Comparison of ENCODE assay signal across 21 mouse cellular contexts in genomic region chr10:26791810-26792209, GRCm38 (mm10). TPM values are rescaled to one million over a fixed set of nuclear protein-coding genes. Genes with fewer than 3 reads are reported as not detected.
DNase-seq lines count a peak whose midpoint lies in the region; ATAC-seq and TF ChIP-seq lines count a peak whose summit lies in the region.
"Had no signal": no experiment of that assay in that cellular context is flagged by ENCODE, and none has a peak within 500 bp of the region (broad histone marks: within the 10 kb centered on the region; RNA-seq: fewer than 3 reads in every experiment).

No protein-coding gene starts in this region.

- H3K4me2 ChIP-seq in heart, postnatal 0 days (ENCODE audit: low read depth, low read length): no peak overlapping the region
- H3K4me2 ChIP-seq: embryonic facial prominence, embryonic 13.5 days; forebrain, embryonic 12.5 days; heart, embryonic 12.5 days; hindbrain, embryonic 14.5 days; intestine, embryonic 15.5 days had no signal

- no peaks in the 10 kb centered on the region for H3K9me3 ChIP-seq in heart, postnatal 0 days (replicated peaks; ENCODE audit: control insufficient read depth, low read length)
- H3K9me3 ChIP-seq: embryonic facial prominence, embryonic 13.5 days; forebrain, embryonic 12.5 days; heart, embryonic 12.5 days; hindbrain, embryonic 10.5 days; intestine, embryonic 15.5 days had no signal

- no peak overlapping the region for H3K9ac ChIP-seq in heart, postnatal 0 days (replicated peaks; ENCODE audit: low read depth, low read length)
- H3K9ac ChIP-seq: embryonic facial prominence, embryonic 13.5 days; forebrain, embryonic 12.5 days; heart, embryonic 12.5 days; hindbrain, embryonic 14.5 days; intestine, embryonic 15.5 days had no signal

- DNase-seq in heart, postnatal 0 days (ENCODE audit: low spot score): no peak
- DNase-seq in heart, postnatal 36 days: no peak
- no peak for DNase-seq in spleen, postnatal 10 days (ENCODE audit: low spot score in 2 of 2)
- DNase-seq in adrenal gland, adult 8-10 months: no peak
- DNase-seq: adrenal gland, postnatal 14 days; cerebellum, adult 11 months; cerebellum, adult 8-10 months; cerebellum, postnatal 14 days; gastrocnemius, postnatal 10 days; heart, adult 2 months; heart, postnatal 10 days had no signal

- H3K27me3 ChIP-seq in heart, postnatal 0 days (ENCODE audit: control insufficient read depth, insufficient read depth, low read length): no peaks in the 10 kb centered on the region
- H3K27me3 ChIP-seq: embryonic facial prominence, embryonic 13.5 days; forebrain, embryonic 12.5 days; heart, embryonic 12.5 days; intestine, embryonic 15.5 days had no signal

- H3K36me3 ChIP-seq in heart, postnatal 0 days (replicated peaks; ENCODE audit: control insufficient read depth, insufficient read depth, low read length): no peaks in the 10 kb centered on the region; the same call in 1 of the 2 replicates
- H3K36me3 ChIP-seq: embryonic facial prominence, embryonic 13.5 days; forebrain, embryonic 12.5 days; heart, embryonic 12.5 days; hindbrain, embryonic 10.5 days; intestine, embryonic 15.5 days had no signal

- H3K27ac ChIP-seq in heart, postnatal 0 days (ENCODE audit: low read depth): peak overlapping the region; percentile 51; the same call in 1 of the 2 replicates
- H3K27ac ChIP-seq: embryonic facial prominence, embryonic 13.5 days; forebrain, embryonic 12.5 days; heart, adult 2 months; hindbrain, embryonic 10.5 days; hindbrain, embryonic 14.5 days; intestine, embryonic 15.5 days had no signal

- intact Hi-C loops in heart, postnatal 36 days (cut with DNase I): no loop called here

- no peak for TF ChIP-seq CTCF in heart, postnatal 0 days (IDR thresholded peaks at IDR 0.05; ENCODE audit: low read depth)

- no peak for ATAC-seq in heart, postnatal 0 days (ENCODE audit: insufficient read depth, low read depth)
- ATAC-seq in common myeloid progenitor, adult 5-6 weeks (replicated peaks; ENCODE audit: low read depth, poor library complexity, severe bottlenecking): peak; percentile 44
- ATAC-seq in megakaryocyte, adult 5-6 weeks (ENCODE audit: poor library complexity, severe bottlenecking): peak; percentile 68
- no peak for ATAC-seq in cerebellum, adult (ENCODE audit: insufficient number of reproducible peaks, low FRiP score, low TSS enrichment)
- ATAC-seq: forebrain, embryonic 16.5 days; intestine, embryonic 15.5 days had no signal

- no peak overlapping the region for H3K4me3 ChIP-seq in heart, postnatal 0 days (ENCODE audit: low read depth, low read length)
- H3K4me3 ChIP-seq: embryonic facial prominence, embryonic 13.5 days; forebrain, embryonic 12.5 days; heart, adult 2 months; heart, embryonic 12.5 days; hindbrain, embryonic 10.5 days; intestine, embryonic 15.5 days had no signal

- H3K4me1 ChIP-seq in heart, postnatal 0 days (ENCODE audit: control insufficient read depth, insufficient read depth): peaks cover 19% of the 10 kb centered on the region
- H3K4me1 ChIP-seq: embryonic facial prominence, embryonic 13.5 days; forebrain, embryonic 12.5 days; heart, embryonic 12.5 days; hindbrain, embryonic 10.5 days had no signal

- 67% methylated on average over 3 of the region's 3 CpGs for WGBS in heart, postnatal 0 days

- TF ChIP-seq EP300 in heart, postnatal 0 days (IDR thresholded peaks at IDR 0.05; ENCODE audit: low read depth): no peak

RNA-seq across cellular contexts. Expression of gene Arhgap18, which starts 38.6 kb away (rescaled TPM):
- total RNA-seq in heart, postnatal 0 days (2014; rRNA removed; ENCODE audit: low replicate concordance): 27.7 and 32.5 TPM in 2 replicates
- 28.9 and 31.7 TPM in 2 replicates for polyA plus RNA-seq in heart, postnatal 0 days (2015; fragmentation: Nextera tagmentation; extraction: Ambion mirVana)
- 10 to 100 TPM; 17.6 to 18.7 TPM for total RNA-seq in heart, postnatal 36 days (2021)
- 68.5 and 75.5 TPM in 2 replicates for total RNA-seq in common myeloid progenitor, adult 5-6 weeks (2017)
- 20.2 and 21.3 TPM in 2 replicates for total RNA-seq in megakaryocyte, adult 5-6 weeks (2015)
- 25.6 and 27.7 TPM in 2 replicates for total RNA-seq in megakaryocyte, adult 5-6 weeks (2017)
- total RNA-seq in adrenal gland, adult 8-10 months (2022): 10 to 100 TPM; 34.3 to 52.6 (median 40.5) TPM

Comparison
In these comparisons a context has a peak if more than half of its experiments do, and no peak if none do; other contexts are left out.
1. ATAC-seq: peak in common myeloid progenitor, adult 5-6 weeks (single experiment) and megakaryocyte, adult 5-6 weeks (single experiment); none in heart, postnatal 0 days (single experiment) and cerebellum, adult (single experiment).